Mouse (Mus musculus) embryonic facial prominence, embryonic 14.5 days (tissue): ENCODE data around the gene Sesn1. TPM values are rescaled to one million over a fixed set of nuclear protein-coding genes. Genes with fewer than 3 reads are reported as not detected.

Source experiments
- ATAC-seq: fragments of 200-750 bp; cut with Nextera tagmentation; 2 replicates; pipeline ENCODE4 v1.8.0; 2017; ENCODE audit warnings: low read depth, moderate number of reproducible peaks, moderate TSS enrichment
- DNase-seq: peaks from one replicate; pipeline ENCODE4 v3.0.0-alpha.2; 2015; ENCODE audit warnings: low spot score
- H3K27ac ChIP-seq: fragments of 300-500 bp; sonication (generic); replicated peaks from 2 replicates; pipeline ENCODE4 v1.5.1; 2014; ENCODE audit warnings: low read depth, mild to moderate bottlenecking, low read length, moderate library complexity
- H3K27me3 ChIP-seq: fragments of 300-500 bp; sonication (generic); replicated peaks from 2 replicates; pipeline ENCODE4 v1.6.1; 2014; ENCODE audit warnings: low read length; ENCODE audit not compliant: control insufficient read depth, insufficient read depth
- H3K36me3 ChIP-seq: fragments of 300-500 bp; sonication (generic); 2 replicates; pipeline ENCODE4 v1.6.1; 2014; ENCODE audit warnings: low read length, mixed read lengths; ENCODE audit not compliant: control insufficient read depth, insufficient read depth
- H3K4me1 ChIP-seq: fragments of 300-500 bp; sonication (generic); 2 replicates; pipeline ENCODE4 v1.6.1; 2014; ENCODE audit warnings: antibody characterized with exemption, low read length; ENCODE audit not compliant: control insufficient read depth, insufficient read depth
- H3K4me2 ChIP-seq: fragments of 300-500 bp; sonication (generic); 2 replicates; pipeline ENCODE4 v1.6.1; 2014; ENCODE audit warnings: low read depth, mild to moderate bottlenecking, low read length, moderate library complexity, mixed read lengths
- H3K4me3 ChIP-seq: fragments of 300-500 bp; sonication (generic); 2 replicates; pipeline ENCODE4 v1.5.1; 2014; ENCODE audit warnings: low read depth, mild to moderate bottlenecking, low read length
- H3K9ac ChIP-seq: fragments of 300-500 bp; sonication (generic); 2 replicates; pipeline ENCODE4 v1.6.1; 2014; ENCODE audit warnings: low read depth, mild to moderate bottlenecking, low read length, moderate library complexity, mixed read lengths
- H3K9me3 ChIP-seq: fragments of 300-500 bp; sonication (generic); 2 replicates; pipeline ENCODE4 v1.6.1; 2016; ENCODE audit warnings: low read length; ENCODE audit not compliant: control insufficient read depth
- WGBS: fragments of 180-500 bp; shearing (Covaris S2); extraction: QIAGEN DNeasy Blood & Tissue Kit; methylation state at CpG from one replicate; pipeline ENCODE4 v1.1.7; 2014; 5-methylcytosine and 5-hydroxymethylcytosine counted together
- polyA plus RNA-seq: library from polyadenylated mRNA; unstranded; fragments of >200 nt; fragmentation: Nextera tagmentation; extraction: Ambion mirVana; gene quantifications from 2 replicates; pipeline ENCODE4 v1.2.1, GENCODE M21; 2014

Sesn1 gene
- polyA plus RNA-seq, 1 experiment from 2014 or later: 52.0 TPM

- Histone ChIP-seq H3K27me3 (no peaks in the 10 kb centered on the region), H3K36me3 (peaks cover 46% of the 10 kb centered on the region), H3K4me3 (no peak overlapping the region), H3K4me2 (no peak overlapping the region), H3K4me1 (no peaks in the 10 kb centered on the region), H3K9ac (no peak overlapping the region), H3K9me3 (peaks cover 34% of the 10 kb centered on the region), H3K27ac (no peak overlapping the region)
- DNase-seq (no peak), ATAC-seq (no peak)
- WGBS: 94% methylated on average over 8 of the region's 8 CpGs
Observed at GRCm38 (mm10) chr10:41803467-41803866, 6.3 kb upstream of the Sesn1 start.

GRCm38 (mm10) chr10:41804711-41805110, 5.0 kb upstream of the Sesn1 start:
- H3K4me3 ChIP-seq: no peak overlapping the region
- no peaks in the 10 kb centered on the region for H3K4me1 ChIP-seq
- WGBS: 88% methylated on average over 3 of the region's 3 CpGs
- H3K9ac ChIP-seq: no peak overlapping the region
- H3K9me3 ChIP-seq: peaks cover 27% of the 10 kb centered on the region
- H3K4me2 ChIP-seq: no peak overlapping the region
- H3K36me3 ChIP-seq: peaks cover 36% of the 10 kb centered on the region
- ATAC-seq (no peak), DNase-seq (no peak)
- H3K27me3 ChIP-seq: no peaks in the 10 kb centered on the region
- no peak overlapping the region for H3K27ac ChIP-seq

GRCm38 (mm10) chr10:41805729-41806355, 3.9 kb upstream of the Sesn1 start:
- Histone ChIP-seq H3K4me1 (no peaks in the 10 kb centered on the region), H3K36me3 (peaks cover 25% of the 10 kb centered on the region), H3K4me3 (no peak overlapping the region), H3K9me3 (peaks cover 23% of the 10 kb centered on the region), H3K27me3 (no peaks in the 10 kb centered on the region), H3K27ac (no peak overlapping the region), H3K4me2 (no peak overlapping the region), H3K9ac (no peak overlapping the region)
- DNase-seq (no peak), ATAC-seq (no peak)
- 79% methylated on average over 2 of the region's 2 CpGs for WGBS

GRCm38 (mm10) chr10:41809080-41809770, 510 bp upstream of the Sesn1 start:
- peak; percentile 98 for DNase-seq
- no peaks in the 10 kb centered on the region for H3K27me3 ChIP-seq
- ATAC-seq: peak; percentile 79
- H3K4me1 ChIP-seq: peaks cover 23% of the 10 kb centered on the region
- H3K4me3 ChIP-seq: peak overlapping the region; percentile 80
- peak overlapping the region; percentile 79 for H3K4me2 ChIP-seq
- H3K9ac ChIP-seq: peak overlapping the region; percentile 79
- H3K9me3 ChIP-seq: no peaks in the 10 kb centered on the region
- H3K36me3 ChIP-seq: no peaks in the 10 kb centered on the region
- WGBS: 4% methylated on average over 25 of the region's 25 CpGs
- peak overlapping the region; percentile 96 for H3K27ac ChIP-seq

- DNase-seq (no peak), ATAC-seq (peak; percentile 0; the same call in 1 of the 2 replicates)
- WGBS: under 1% methylated on average over 36 of the region's 36 CpGs
- Histone ChIP-seq H3K9me3 (no peaks in the 10 kb centered on the region), H3K4me1 (peaks cover 26% of the 10 kb centered on the region), H3K9ac (peak overlapping the region; percentile 79), H3K36me3 (no peaks in the 10 kb centered on the region), H3K27me3 (no peaks in the 10 kb centered on the region), H3K4me2 (peak overlapping the region; percentile 79), H3K4me3 (peak overlapping the region; percentile 80), H3K27ac (peak overlapping the region; percentile 96)
Observed at GRCm38 (mm10) chr10:41810564-41811455, 1.1 kb downstream of the Sesn1 start.

- no peak overlapping the region for H3K27ac ChIP-seq
- no peaks in the 10 kb centered on the region for H3K36me3 ChIP-seq
- peak overlapping the region; percentile 80 for H3K4me3 ChIP-seq
- ATAC-seq: no peak
- H3K27me3 ChIP-seq: no peaks in the 10 kb centered on the region
- H3K4me2 ChIP-seq: peak overlapping the region; percentile 79
- peaks cover 26% of the 10 kb centered on the region for H3K4me1 ChIP-seq
- no peak for DNase-seq
- 69% methylated on average over 6 of the region's 6 CpGs for WGBS
- no peaks in the 10 kb centered on the region for H3K9me3 ChIP-seq
- no peak overlapping the region; the same call in 1 of the 2 replicates for H3K9ac ChIP-seq
Observed at GRCm38 (mm10) chr10:41812566-41812965, 2.8 kb downstream of the Sesn1 start.

- DNase-seq (no peak), ATAC-seq (no peak)
- H3K4me2 ChIP-seq: no peak overlapping the region; the same call in 1 of the 2 replicates
- no peak overlapping the region for H3K9ac ChIP-seq
- no peaks in the 10 kb centered on the region for H3K36me3 ChIP-seq
- no peaks in the 10 kb centered on the region for H3K9me3 ChIP-seq
- 86% methylated on average over 6 of the region's 6 CpGs for WGBS
- H3K27ac ChIP-seq: no peak overlapping the region
- no peaks in the 10 kb centered on the region for H3K27me3 ChIP-seq
- peaks cover 26% of the 10 kb centered on the region for H3K4me1 ChIP-seq
- no peak overlapping the region for H3K4me3 ChIP-seq
Observed at GRCm38 (mm10) chr10:41814305-41814853, 4.6 kb downstream of the Sesn1 start.

- Histone ChIP-seq H3K4me2 (no peak overlapping the region), H3K36me3 (no peaks in the 10 kb centered on the region), H3K4me1 (peaks cover 26% of the 10 kb centered on the region), H3K9me3 (no peaks in the 10 kb centered on the region), H3K27me3 (no peaks in the 10 kb centered on the region), H3K9ac (no peak overlapping the region), H3K27ac (no peak overlapping the region), H3K4me3 (no peak overlapping the region)
- 90% methylated on average over 5 of the region's 5 CpGs for WGBS
- no peak for DNase-seq
- ATAC-seq: no peak
Observed at GRCm38 (mm10) chr10:41816516-41816915, 6.8 kb downstream of the Sesn1 start.
